Mouse (Mus musculus) small intestine, adult 2 months (tissue): ENCODE results near the gene Stx8. TPM values are rescaled to one million over a fixed set of nuclear protein-coding genes. Genes with fewer than 3 reads are reported as not detected.

Source experiments
- H3K27ac ChIP-seq: fragments of 200-500 bp; 2 replicates; pipeline ENCODE4 v1.5.1; 2012; ENCODE audit warnings: low read depth, low read length, control low read depth, inconsistent platforms; ENCODE audit not compliant: insufficient read depth
- H3K27me3 ChIP-seq: fragments of 200-500 bp; 2 replicates; pipeline ENCODE4 v1.6.1; 2012; ENCODE audit warnings: mild to moderate bottlenecking, moderate library complexity, low read length, inconsistent platforms; ENCODE audit not compliant: control insufficient read depth, insufficient read depth
- H3K36me3 ChIP-seq: fragments of 200-500 bp; 2 replicates; pipeline ENCODE4 v1.6.1; 2012; ENCODE audit warnings: mild to moderate bottlenecking, low read length, control low read depth, inconsistent platforms; ENCODE audit not compliant: control insufficient read depth, insufficient read depth
- H3K4me1 ChIP-seq: fragments of 200-500 bp; 2 replicates; pipeline ENCODE4 v1.6.1; 2012; ENCODE audit warnings: low read length, inconsistent platforms, mixed read lengths; ENCODE audit not compliant: control insufficient read depth, insufficient read depth, insufficient read length
- H3K4me3 ChIP-seq: fragments of 200-500 bp; 2 replicates; pipeline ENCODE4 v1.5.1; 2012; ENCODE audit warnings: low read depth, mild to moderate bottlenecking, control low read depth, inconsistent platforms, low read length, moderate library complexity
- CTCF ChIP-seq: fragments of 200-500 bp; IDR thresholded peaks from 2 replicates; pipeline ENCODE4 v1.5.1; 2012; ENCODE audit warnings: low read depth, mild to moderate bottlenecking, control low read depth, inconsistent platforms, low read length, moderate library complexity, mixed read lengths; ENCODE audit not compliant: insufficient replicate concordance, insufficient read length; ENCODE audit errors: extremely low read depth
- POLR2A ChIP-seq: fragments of 200-500 bp; IDR thresholded peaks from 2 replicates; pipeline ENCODE4 v1.6.1; 2012; ENCODE audit warnings: low read depth, mild to moderate bottlenecking, control low read depth, inconsistent platforms, low read length, moderate library complexity
- WGBS: fragments of 180-500 bp; shearing (Covaris S2); methylation state at CpG from one replicate; pipeline ENCODE4 v1.1.7; 2018; 5-methylcytosine and 5-hydroxymethylcytosine counted together
- polyA plus RNA-seq: library from polyadenylated mRNA; depleted of rRNA; stranded (reverse); fragments of >200 nt; gene quantifications from 2 replicates; pipeline ENCODE4 v1.2.3, GENCODE M21; 2012

Gene Stx8
- polyA plus RNA-seq, 1 experiment, result 2.4 TPM

- no peak overlapping the region for H3K4me3 ChIP-seq
- H3K36me3 ChIP-seq, result no peaks in the 10 kb centered on the region
- H3K27ac ChIP-seq, result no peak overlapping the region
- TF ChIP-seq CTCF, result no peak
- TF ChIP-seq POLR2A, result no peak
- no peaks in the 10 kb centered on the region; the same call in 1 of the 2 replicates for H3K4me1 ChIP-seq
- no peaks in the 10 kb centered on the region for H3K27me3 ChIP-seq
- WGBS, result 75% methylated on average over 6 of the region's 6 CpGs
These were observed 117.6 kb downstream of the Stx8 start for GRCm38 (mm10) chr11:68083562-68083961.

- TF ChIP-seq POLR2A (no peak), CTCF (no peak)
- Histone ChIP-seq H3K36me3 (no peaks in the 10 kb centered on the region), H3K27ac (no peak overlapping the region), H3K4me3 (no peak overlapping the region), H3K4me1 (no peaks in the 10 kb centered on the region; the same call in 1 of the 2 replicates), H3K27me3 (no peaks in the 10 kb centered on the region)
- 80% methylated on average over 9 of the region's 9 CpGs for WGBS
These were observed 120.2 kb downstream of the Stx8 start for GRCm38 (mm10) chr11:68086221-68086620.

GRCm38 (mm10) chr11:68089426-68089825, 123.4 kb downstream of the Stx8 start:
- Histone ChIP-seq H3K36me3 (no peaks in the 10 kb centered on the region), H3K4me1 (peaks cover 3% of the 10 kb centered on the region; the same call in 1 of the 2 replicates), H3K27ac (no peak overlapping the region), H3K4me3 (no peak overlapping the region), H3K27me3 (no peaks in the 10 kb centered on the region)
- TF ChIP-seq POLR2A (no peak), CTCF (no peak)
- WGBS, result 83% methylated on average over 9 of the region's 9 CpGs

GRCm38 (mm10) chr11:68089885-68090592, 124.0 kb downstream of the Stx8 start:
- H3K36me3 ChIP-seq, result no peaks in the 10 kb centered on the region
- whole genome bisulfite sequencing, result 71% methylated on average over 13 of the region's 13 CpGs
- peaks cover 3% of the 10 kb centered on the region; the same call in 1 of the 2 replicates for H3K4me1 ChIP-seq
- H3K27me3 ChIP-seq, result no peaks in the 10 kb centered on the region
- no peak overlapping the region for H3K4me3 ChIP-seq
- no peak for TF ChIP-seq CTCF
- TF ChIP-seq POLR2A, result no peak
- no peak overlapping the region for H3K27ac ChIP-seq

- TF ChIP-seq CTCF, result no peak
- no peak for TF ChIP-seq POLR2A
- Histone ChIP-seq H3K4me3 (no peak overlapping the region), H3K36me3 (no peaks in the 10 kb centered on the region), H3K27me3 (no peaks in the 10 kb centered on the region), H3K4me1 (peaks cover 3% of the 10 kb centered on the region; the same call in 1 of the 2 replicates), H3K27ac (no peak overlapping the region)
- WGBS, result 22% methylated on average over 3 of the region's 3 CpGs
These were observed 126.2 kb downstream of the Stx8 start for GRCm38 (mm10) chr11:68091975-68092759.

GRCm38 (mm10) chr11:68101598-68101997, 135.6 kb downstream of the Stx8 start:
- Histone ChIP-seq H3K4me1 (peaks cover 1% of the 10 kb centered on the region; the same call in 1 of the 2 replicates), H3K27me3 (no peaks in the 10 kb centered on the region), H3K27ac (no peak overlapping the region), H3K36me3 (no peaks in the 10 kb centered on the region), H3K4me3 (no peak overlapping the region)
- 83% methylated on average over 1 of the region's 1 CpGs for WGBS
- TF ChIP-seq CTCF, result no peak
- TF ChIP-seq POLR2A, result no peak

GRCm38 (mm10) chr11:68103480-68103879, 137.5 kb downstream of the Stx8 start:
- Histone ChIP-seq H3K27me3 (no peaks in the 10 kb centered on the region), H3K4me1 (peaks cover 1% of the 10 kb centered on the region; the same call in 1 of the 2 replicates), H3K36me3 (no peaks in the 10 kb centered on the region), H3K4me3 (no peak overlapping the region), H3K27ac (no peak overlapping the region)
- WGBS, result 89% methylated on average over 4 of the region's 4 CpGs
- TF ChIP-seq CTCF (no peak), POLR2A (no peak)
